Mouse (Mus musculus): ENCODE results near the gene Wdr47. TPM values are rescaled to one million over a fixed set of nuclear protein-coding genes. Genes with fewer than 3 reads are reported as not detected.
A peak's percentile ranks its signal among the peaks of the same experiment; 100 is the strongest.
"Not testable (repeated sequence)": the region's sequence is repeated elsewhere in the genome, so short reads cannot be mapped to it uniquely, and the experiment has no call there.

Gene Wdr47
- polyA plus RNA-seq, 1 experiment from 2014 or later = 0.80 TPM

- Histone ChIP-seq H3K27ac (ENCODE audit: low read depth) (no peak overlapping the region), H3K9me3 (ENCODE audit: low read length) (no peaks in the 10 kb centered on the region), H3K4me1 (ENCODE audit: insufficient read depth) (0 out of 2 replicates have a peak, but pooled peaks cover 5% of the 10 kb centered on the region), H3K4me3 (ENCODE audit: low read depth, low read length) (no peak overlapping the region), H3K27me3 (ENCODE audit: insufficient read depth, low read length) (no peaks in the 10 kb centered on the region), H3K4me2 (ENCODE audit: low read depth, low read length) (no peak overlapping the region), H3K9ac (replicated peaks) (no peak overlapping the region), H3K36me3 (replicated peaks; ENCODE audit: insufficient read depth, low read length) (peaks cover 19% of the 10 kb centered on the region)
- TF ChIP-seq EP300 (IDR thresholded peaks at IDR 0.05; ENCODE audit: low read depth) (no peak), CTCF (IDR thresholded peaks at IDR 0.05; ENCODE audit: low read depth) (no peak)
- DNase-seq = no peak
- no peak for ATAC-seq
- WGBS (ENCODE audit: insufficient replicate concordance) = 95% methylated on average over 9 of the region's 9 CpGs
Observed at GRCm38 (mm10) chr3:108658612-108659011, 67.5 kb downstream of the Wdr47 start.

GRCm38 (mm10) chr3:108660941-108661340 lies 69.9 kb downstream of the Wdr47 start:
- no peak overlapping the region for H3K27ac ChIP-seq (ENCODE audit: low read depth)
- DNase-seq (no peak), ATAC-seq (no peak)
- 90% methylated on average over 1 of the region's 1 CpGs for WGBS (ENCODE audit: insufficient replicate concordance)
- H3K4me3 ChIP-seq (ENCODE audit: low read depth, low read length) = no peak overlapping the region
- no peaks in the 10 kb centered on the region for H3K27me3 ChIP-seq (ENCODE audit: insufficient read depth, low read length)
- H3K4me2 ChIP-seq (ENCODE audit: low read depth, low read length) = no peak overlapping the region
- no peaks in the 10 kb centered on the region for H3K9me3 ChIP-seq (ENCODE audit: low read length)
- H3K9ac ChIP-seq (replicated peaks) = no peak overlapping the region
- TF ChIP-seq CTCF (IDR thresholded peaks at IDR 0.05; ENCODE audit: low read depth) = peak; percentile 51
- TF ChIP-seq EP300 (IDR thresholded peaks at IDR 0.05; ENCODE audit: low read depth) = no peak
- H3K4me1 ChIP-seq (ENCODE audit: insufficient read depth) = no peaks in the 10 kb centered on the region
- peaks cover 28% of the 10 kb centered on the region for H3K36me3 ChIP-seq (replicated peaks; ENCODE audit: insufficient read depth, low read length)

DNA sequence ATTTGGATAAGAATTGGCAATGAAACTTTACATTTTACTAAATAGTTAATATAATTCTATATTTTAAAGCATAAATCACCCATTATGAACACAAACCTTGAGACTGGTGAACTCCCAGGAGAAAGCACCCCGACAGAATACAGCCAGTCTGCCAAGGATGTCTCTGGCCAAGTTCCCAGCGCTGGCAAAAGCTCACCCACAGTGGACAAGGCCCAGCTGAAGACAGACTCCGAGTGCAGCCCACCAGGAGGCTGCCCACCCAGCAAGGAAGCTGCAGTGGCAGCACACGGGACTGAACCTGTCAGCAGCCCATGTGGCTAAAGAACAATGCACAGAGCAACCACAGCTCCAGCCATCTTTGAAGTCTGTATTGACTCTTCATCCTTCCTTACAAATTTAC lies 85.5 kb downstream of the Wdr47 start:
- ATAC-seq (no peak), DNase-seq (no peak)
- no peak overlapping the region for H3K9ac ChIP-seq (replicated peaks)
- no peak overlapping the region for H3K4me2 ChIP-seq (ENCODE audit: low read depth, low read length)
- no peak overlapping the region for H3K27ac ChIP-seq (ENCODE audit: low read depth)
- peaks cover 81% of the 10 kb centered on the region for H3K36me3 ChIP-seq (replicated peaks; ENCODE audit: insufficient read depth, low read length)
- H3K9me3 ChIP-seq (ENCODE audit: low read length) = no peaks in the 10 kb centered on the region
- no peaks in the 10 kb centered on the region for H3K4me1 ChIP-seq (ENCODE audit: insufficient read depth)
- TF ChIP-seq EP300 (IDR thresholded peaks at IDR 0.05; ENCODE audit: low read depth) (no peak), CTCF (IDR thresholded peaks at IDR 0.05; ENCODE audit: low read depth) (no peak)
- 94% methylated on average over 4 of the region's 4 CpGs for WGBS (ENCODE audit: insufficient replicate concordance)
- no peaks in the 10 kb centered on the region for H3K27me3 ChIP-seq (ENCODE audit: insufficient read depth, low read length)
- no peak overlapping the region for H3K4me3 ChIP-seq (ENCODE audit: low read depth, low read length)

DNA sequence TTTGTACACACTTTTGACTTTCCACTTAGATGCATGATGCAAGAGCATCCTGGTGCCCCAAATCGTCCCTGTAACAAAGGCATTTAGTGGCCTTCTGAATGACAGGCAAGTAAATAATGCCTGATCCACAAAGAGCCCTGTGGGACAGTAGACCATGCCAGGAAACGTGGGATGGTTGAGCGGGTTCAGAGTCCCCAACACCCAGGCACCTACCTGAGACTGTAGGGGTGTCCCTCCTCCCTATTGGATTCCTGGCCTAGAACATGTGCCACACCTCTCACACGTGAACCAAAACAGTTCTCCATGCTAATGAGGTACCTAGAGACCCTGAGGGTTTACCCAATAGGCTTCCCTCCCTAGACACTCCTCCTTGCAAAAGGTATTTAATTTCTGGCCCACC lies 89.9 kb downstream of the Wdr47 start:
- Histone ChIP-seq H3K4me2 (ENCODE audit: low read depth, low read length) (no peak overlapping the region), H3K36me3 (replicated peaks; ENCODE audit: insufficient read depth, low read length) (peaks cover 72% of the 10 kb centered on the region), H3K4me1 (ENCODE audit: insufficient read depth) (no peaks in the 10 kb centered on the region), H3K9me3 (ENCODE audit: low read length) (no peaks in the 10 kb centered on the region), H3K4me3 (ENCODE audit: low read depth, low read length) (no peak overlapping the region), H3K27me3 (ENCODE audit: insufficient read depth, low read length) (no peaks in the 10 kb centered on the region), H3K9ac (replicated peaks) (no peak overlapping the region), H3K27ac (ENCODE audit: low read depth) (peak overlapping the region; percentile 69)
- DNase-seq (peak; percentile 37), ATAC-seq (peak; percentile 97)
- TF ChIP-seq EP300 (IDR thresholded peaks at IDR 0.05; ENCODE audit: low read depth) = 0 out of 2 replicates have a peak, but pooled peaks have one; percentile 39
- no peak for TF ChIP-seq CTCF (IDR thresholded peaks at IDR 0.05; ENCODE audit: low read depth)
- 71% methylated on average over 4 of the region's 4 CpGs for WGBS (ENCODE audit: insufficient replicate concordance)

GRCm38 (mm10) chr3:108683597-108683996 lies 92.5 kb downstream of the Wdr47 start:
- ATAC-seq; H3K4me2 ChIP-seq (ENCODE audit: low read depth, low read length); DNase-seq; H3K9ac ChIP-seq (replicated peaks); H3K4me3 ChIP-seq (ENCODE audit: low read depth, low read length); H3K9me3 ChIP-seq (ENCODE audit: low read length); H3K27me3 ChIP-seq (ENCODE audit: insufficient read depth, low read length); H3K27ac ChIP-seq (ENCODE audit: low read depth); H3K4me1 ChIP-seq (ENCODE audit: insufficient read depth): not testable (repeated sequence)
- WGBS (ENCODE audit: insufficient replicate concordance) = 93% methylated on average over 5 of the region's 5 CpGs
- peaks cover 57% of the 10 kb centered on the region for H3K36me3 ChIP-seq (replicated peaks; ENCODE audit: insufficient read depth, low read length)

DNA sequence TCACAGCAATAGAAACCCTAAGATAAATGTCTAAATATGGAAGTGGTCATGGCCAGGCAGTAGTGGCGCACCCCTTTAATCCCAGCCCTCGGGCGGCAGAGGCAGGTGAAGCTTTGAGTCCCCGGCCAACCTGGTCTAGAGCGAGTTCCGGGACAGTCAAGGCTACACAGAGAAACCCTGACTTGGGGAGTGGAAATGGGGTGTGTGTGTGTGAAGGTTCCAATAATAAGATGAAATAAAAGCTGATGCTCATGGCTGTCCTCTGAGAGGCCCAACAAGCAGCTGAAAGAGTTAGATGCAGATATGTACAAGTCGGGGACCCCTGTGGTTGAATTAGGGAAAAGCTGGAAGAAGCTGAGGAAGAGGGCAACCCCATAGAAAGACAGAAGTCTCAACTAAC lies 94.6 kb downstream of the Wdr47 start:
- H3K36me3 ChIP-seq (replicated peaks; ENCODE audit: insufficient read depth, low read length) = peaks cover 56% of the 10 kb centered on the region
- H3K4me3 ChIP-seq (ENCODE audit: low read depth, low read length) = no peak overlapping the region
- DNase-seq (no peak), ATAC-seq (no peak)
- H3K27ac ChIP-seq (ENCODE audit: low read depth) = no peak overlapping the region
- H3K27me3 ChIP-seq (ENCODE audit: insufficient read depth, low read length) = no peaks in the 10 kb centered on the region
- no peak overlapping the region for H3K4me2 ChIP-seq (ENCODE audit: low read depth, low read length)
- no peaks in the 10 kb centered on the region for H3K9me3 ChIP-seq (ENCODE audit: low read length)
- TF ChIP-seq EP300 (IDR thresholded peaks at IDR 0.05; ENCODE audit: low read depth) = no peak
- no peak for TF ChIP-seq CTCF (IDR thresholded peaks at IDR 0.05; ENCODE audit: low read depth)
- WGBS (ENCODE audit: insufficient replicate concordance) = 99% methylated on average over 7 of the region's 7 CpGs
- H3K4me1 ChIP-seq (ENCODE audit: insufficient read depth) = no peaks in the 10 kb centered on the region
- no peak overlapping the region for H3K9ac ChIP-seq (replicated peaks)

GRCm38 (mm10) chr3:108689015-108689441 lies 97.9 kb downstream of the Wdr47 start:
- WGBS (ENCODE audit: insufficient replicate concordance) = 98% methylated on average over 6 of the region's 6 CpGs
- DNase-seq = no peak

More at GRCm38 (mm10) chr3:108689015-108689441, 97.9 kb downstream of the Wdr47 start:
- Histone ChIP-seq H3K9ac (replicated peaks) (no peak overlapping the region), H3K27ac (ENCODE audit: low read depth) (no peak overlapping the region), H3K27me3 (ENCODE audit: insufficient read depth, low read length) (no peaks in the 10 kb centered on the region), H3K4me2 (ENCODE audit: low read depth, low read length) (no peak overlapping the region), H3K36me3 (replicated peaks; ENCODE audit: insufficient read depth, low read length) (peaks cover 39% of the 10 kb centered on the region), H3K4me1 (ENCODE audit: insufficient read depth) (no peaks in the 10 kb centered on the region), H3K9me3 (ENCODE audit: low read length) (no peaks in the 10 kb centered on the region), H3K4me3 (ENCODE audit: low read depth, low read length) (no peak overlapping the region)
- TF ChIP-seq CTCF (IDR thresholded peaks at IDR 0.05; ENCODE audit: low read depth) (no peak), EP300 (IDR thresholded peaks at IDR 0.05; ENCODE audit: low read depth) (no peak)
- no peak for ATAC-seq
